Mouse (Mus musculus): ENCODE measurements around the gene Dach1.

Dach1 gene

GRCm38 (mm10) chr14:98169421-98170076 is at the start of gene Dach1:
Gene Dach1, minus strand, starts transcription at chr14:98169765.
- peak; percentile 81 for DNase-seq

- DNase-seq, result no peak
Observed at GRCm38 (mm10) chr14:98200089-98200488, 30.5 kb upstream of the Dach1 start.

- peak; percentile 26 for DNase-seq
Observed at GRCm38 (mm10) chr14:98181545-98181944, 12.0 kb upstream of the Dach1 start.

GRCm38 (mm10) chr14:98173831-98174230 is 4.3 kb upstream of the Dach1 start:
- no peak for DNase-seq

GRCm38 (mm10) chr14:98172394-98172905 is 2.9 kb upstream of the Dach1 start:
- no peak for DNase-seq

- DNase-seq, result peak; percentile 13
Observed at GRCm38 (mm10) chr14:98171861-98172260, 2.3 kb upstream of the Dach1 start.

GRCm38 (mm10) chr14:98168908-98169401 is 610 bp downstream of the Dach1 start:
- DNase-seq, result peak; percentile 68

- peak; percentile 74 for DNase-seq
Observed at GRCm38 (mm10) chr14:98168039-98168907, 1.3 kb downstream of the Dach1 start.

- DNase-seq, result peak; percentile 85
Observed at GRCm38 (mm10) chr14:98167186-98168038, 2.2 kb downstream of the Dach1 start.

GRCm38 (mm10) chr14:98166318-98166976 is 3.1 kb downstream of the Dach1 start:
- DNase-seq, result peak; percentile 11

GRCm38 (mm10) chr14:98156753-98157152 is 12.8 kb downstream of the Dach1 start:
- no peak for DNase-seq

- DNase-seq, result no peak
Observed at GRCm38 (mm10) chr14:98155725-98156392, 13.7 kb downstream of the Dach1 start.

GRCm38 (mm10) chr14:98154832-98155422 is 14.6 kb downstream of the Dach1 start:
- no peak for DNase-seq

- DNase-seq, result no peak
Observed at GRCm38 (mm10) chr14:98141758-98142157, 27.8 kb downstream of the Dach1 start.

- no peak for DNase-seq
Observed at GRCm38 (mm10) chr14:98138873-98139665, 30.5 kb downstream of the Dach1 start.

- DNase-seq, result no peak
Observed at GRCm38 (mm10) chr14:98134546-98134945, 35.0 kb downstream of the Dach1 start.

GRCm38 (mm10) chr14:98123032-98123431 is 46.5 kb downstream of the Dach1 start:
- DNase-seq, result no peak

GRCm38 (mm10) chr14:98116627-98117026 is 52.9 kb downstream of the Dach1 start:
- DNase-seq, result no peak

- DNase-seq, result no peak
Observed at GRCm38 (mm10) chr14:98113106-98113505, 56.5 kb downstream of the Dach1 start.

GRCm38 (mm10) chr14:98109929-98110328 is 59.6 kb downstream of the Dach1 start:
- DNase-seq, result no peak

Measured in kidney, postnatal 10 days (tissue).